Mouse (Mus musculus) small intestine, adult 2 months (tissue): ENCODE data around the gene Prkcg.

Source experiments
- CTCF ChIP-seq: fragments of 200-500 bp; IDR thresholded peaks from 2 replicates; pipeline ENCODE4 v1.5.1; 2012; ENCODE audit warnings: low read depth, mild to moderate bottlenecking, control low read depth, inconsistent platforms, low read length, moderate library complexity, mixed read lengths; ENCODE audit not compliant: insufficient replicate concordance, insufficient read length; ENCODE audit errors: extremely low read depth
- POLR2A ChIP-seq: fragments of 200-500 bp; IDR thresholded peaks from 2 replicates; pipeline ENCODE4 v1.6.1; 2012; ENCODE audit warnings: low read depth, mild to moderate bottlenecking, control low read depth, inconsistent platforms, low read length, moderate library complexity

DNA sequence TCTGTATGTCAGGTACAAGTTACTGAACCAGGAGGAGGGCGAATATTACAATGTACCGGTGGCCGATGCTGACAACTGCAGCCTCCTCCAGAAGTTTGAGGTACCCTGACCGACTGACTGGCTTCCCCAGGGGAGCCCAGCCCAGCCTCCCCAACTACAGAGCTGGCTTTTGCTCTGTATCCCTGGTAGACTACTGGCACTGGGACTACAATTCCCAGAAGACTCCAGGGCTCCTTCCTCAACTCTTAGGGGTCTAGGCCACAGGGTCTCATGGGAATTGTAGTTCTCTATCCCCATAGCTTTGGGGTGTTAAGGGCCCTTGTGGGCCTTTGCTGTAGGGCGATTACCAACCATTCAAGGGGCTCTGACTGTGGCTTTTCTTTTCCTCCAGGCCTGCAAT is 25.1 kb downstream of the Prkcg start:
- TF ChIP-seq POLR2A (no peak), CTCF (no peak)
